Mouse (Mus musculus) olfactory bulb, adult 2 months (tissue): ENCODE measurements around the gene Skida1.

ENCODE experiments used
- CTCF ChIP-seq: fragments of 200-500 bp; IDR thresholded peaks from 2 replicates; pipeline ENCODE4 v1.5.1; 2012; ENCODE audit warnings: low read depth, mild to moderate bottlenecking, low read length, moderate library complexity; ENCODE audit not compliant: insufficient read depth
- POLR2A ChIP-seq: fragments of 200-500 bp; IDR thresholded peaks from 2 replicates; pipeline ENCODE4 v1.6.1; 2012; ENCODE audit warnings: mild to moderate bottlenecking, low read depth, low read length, moderate library complexity; ENCODE audit not compliant: insufficient read depth

- TF ChIP-seq CTCF: no peak
- TF ChIP-seq POLR2A: no peak
Observed at GRCm38 (mm10) chr2:18094319-18094718, 45.5 kb upstream of the Skida1 start.
